Mouse (Mus musculus) mammary gland, adult 2 months (tissue): Measurements from ENCODE around the gene Kctd8. TPM values are rescaled to one million over a fixed set of nuclear protein-coding genes. Genes with fewer than 3 reads are reported as not detected.

ENCODE experiments used
- polyA plus RNA-seq: library from polyadenylated mRNA; depleted of rRNA; stranded (reverse); fragments of >200 nt; gene quantifications from 2 replicates; pipeline ENCODE4 v1.2.3, GENCODE M21; 2012; ENCODE audit warnings: low replicate concordance; rRNA removed

Gene Kctd8
- 0.04 and 0.56 TPM in 2 replicates for polyA plus RNA-seq

GRCm38 (mm10) chr5:69340919-69341801 lies at the start of gene Kctd8:
Kctd8 (minus strand) TSS chr5:69341679.

Other genes with a start within 250 kb of the Kctd8 start
- gene Yipf7, start 201.0 kb upstream of the Kctd8 start, polyA plus RNA-seq, result 32.9 TPM in 1 of 2 replicates, not detected in the other
- gene Guf1, start 215.2 kb upstream of the Kctd8 start, polyA plus RNA-seq, result 6.2 and 6.6 TPM in 2 replicates